Mouse (Mus musculus) stomach, postnatal 0 days (tissue): ENCODE measurements at regions not wholly inside any gene's neighbourhood (a gene's known extent, or its start where the extent isn't known, plus 50 kb on each side); places are given as distances from the start of the nearest gene placed in this dataset.
A peak's percentile ranks its signal among the peaks of the same experiment; 100 is the strongest.

Source experiments
- ATAC-seq: fragments of 200-750 bp; cut with Nextera tagmentation; 2 replicates; pipeline ENCODE4 v1.8.0; 2017; ENCODE audit not compliant: low FRiP score, low TSS enrichment
- DNase-seq: peaks from one replicate; pipeline ENCODE4 v3.0.0-alpha.2; 2016; ENCODE audit warnings: low spot score
- H3K27ac ChIP-seq: fragments of 300-500 bp; sonication (generic); replicated peaks from 2 replicates; pipeline ENCODE4 v1.5.1; 2014; ENCODE audit warnings: mild to moderate bottlenecking, control low read depth
- H3K27me3 ChIP-seq: fragments of 300-500 bp; sonication (generic); 2 replicates; pipeline ENCODE4 v1.6.1; 2014; ENCODE audit warnings: low read length; ENCODE audit not compliant: control insufficient read depth, insufficient read depth
- H3K36me3 ChIP-seq: fragments of 300-500 bp; sonication (generic); 2 replicates; pipeline ENCODE4 v1.6.1; 2014; ENCODE audit warnings: low read length, mixed read lengths; ENCODE audit not compliant: control insufficient read depth, insufficient read depth
- H3K4me1 ChIP-seq: fragments of 300-500 bp; sonication (generic); replicated peaks from 2 replicates; pipeline ENCODE4 v1.6.1; 2014; ENCODE audit warnings: antibody characterized with exemption; ENCODE audit not compliant: control insufficient read depth, insufficient read depth
- H3K4me2 ChIP-seq: fragments of 300-500 bp; sonication (generic); replicated peaks from 2 replicates; pipeline ENCODE4 v1.6.1; 2014; ENCODE audit warnings: low read depth, mild to moderate bottlenecking, control low read depth, moderate library complexity
- H3K4me3 ChIP-seq: fragments of 300-500 bp; sonication (generic); 2 replicates; pipeline ENCODE4 v1.5.1; 2014; ENCODE audit warnings: low read depth, low read length, control low read depth
- H3K9ac ChIP-seq: fragments of 300-500 bp; sonication (generic); 2 replicates; pipeline ENCODE4 v1.6.1; 2014; ENCODE audit warnings: mild to moderate bottlenecking, low read length, control low read depth, mixed read lengths
- H3K9me3 ChIP-seq: fragments of 300-500 bp; sonication (generic); 2 replicates; pipeline ENCODE4 v1.6.1; 2016; ENCODE audit warnings: low read length; ENCODE audit not compliant: control insufficient read depth
- CTCF ChIP-seq: IDR thresholded peaks from 2 replicates; pipeline ENCODE4 v1.5.1; 2016; ENCODE audit warnings: antibody characterized with exemption, low read depth, mild to moderate bottlenecking, moderate library complexity
- EP300 ChIP-seq: optimal IDR thresholded peaks from 2 replicates; pipeline ENCODE3; 2016; ENCODE audit warnings: antibody characterized with exemption
- WGBS: fragments of 180-500 bp; shearing (Covaris S2); extraction: QIAGEN DNeasy Blood & Tissue Kit; methylation state at CpG from one replicate; pipeline ENCODE4 v1.1.7; 2014; 5-methylcytosine and 5-hydroxymethylcytosine counted together

- no peak overlapping the region for H3K4me2 ChIP-seq
- no peaks in the 10 kb centered on the region for H3K27me3 ChIP-seq
- DNase-seq (no peak), ATAC-seq (no peak)
- H3K4me1 ChIP-seq, result no peaks in the 10 kb centered on the region
- 46% methylated on average over 5 of the region's 5 CpGs for WGBS
- H3K4me3 ChIP-seq, result no peak overlapping the region
- H3K27ac ChIP-seq, result no peak overlapping the region
- no peak overlapping the region for H3K9ac ChIP-seq
- no peaks in the 10 kb centered on the region for H3K9me3 ChIP-seq
- H3K36me3 ChIP-seq, result no peaks in the 10 kb centered on the region
- TF ChIP-seq CTCF (no peak), EP300 (no peak)
Measured at GRCm38 (mm10) chr5:132858846-132859510, 315.8 kb upstream of the Auts2 start.

- ATAC-seq, result no peak
- no peak for DNase-seq
Measured at GRCm38 (mm10) chr5:132855619-132856510, 312.7 kb upstream of the Auts2 start.

GRCm38 (mm10) chr5:132850770-132851169 is 307.6 kb upstream of the Auts2 start:
- 70% methylated on average over 6 of the region's 6 CpGs for WGBS
- H3K9me3 ChIP-seq, result no peaks in the 10 kb centered on the region
- no peak for ATAC-seq

More at GRCm38 (mm10) chr5:132855619-132856510, 312.7 kb upstream of the Auts2 start:
- TF ChIP-seq CTCF, result no peak
- TF ChIP-seq EP300, result no peak
- H3K4me3 ChIP-seq, result no peak overlapping the region
- no peaks in the 10 kb centered on the region for H3K9me3 ChIP-seq
- H3K36me3 ChIP-seq, result no peaks in the 10 kb centered on the region
- H3K27me3 ChIP-seq, result no peaks in the 10 kb centered on the region
- no peak overlapping the region for H3K4me2 ChIP-seq
- H3K27ac ChIP-seq, result no peak overlapping the region
- H3K9ac ChIP-seq, result no peak overlapping the region
- WGBS, result 69% methylated on average over 4 of the region's 4 CpGs
- no peaks in the 10 kb centered on the region for H3K4me1 ChIP-seq

GRCm38 (mm10) chr5:132848086-132848485 is 304.9 kb upstream of the Auts2 start:
- DNase-seq, result no peak
- TF ChIP-seq CTCF (no peak), EP300 (no peak)

More at GRCm38 (mm10) chr5:132850770-132851169, 307.6 kb upstream of the Auts2 start:
- no peak overlapping the region for H3K9ac ChIP-seq
- no peak overlapping the region for H3K4me3 ChIP-seq
- DNase-seq, result no peak
- no peaks in the 10 kb centered on the region for H3K36me3 ChIP-seq
- no peak overlapping the region for H3K27ac ChIP-seq
- H3K4me1 ChIP-seq, result no peaks in the 10 kb centered on the region
- no peak for TF ChIP-seq EP300
- TF ChIP-seq CTCF, result no peak
- H3K27me3 ChIP-seq, result no peaks in the 10 kb centered on the region
- H3K4me2 ChIP-seq, result no peak overlapping the region

GRCm38 (mm10) chr5:132843284-132843683 is 300.1 kb upstream of the Auts2 start:
- Histone ChIP-seq H3K9ac (no peak overlapping the region), H3K36me3 (no peaks in the 10 kb centered on the region), H3K27me3 (no peaks in the 10 kb centered on the region), H3K9me3 (no peaks in the 10 kb centered on the region), H3K4me1 (no peaks in the 10 kb centered on the region), H3K27ac (no peak overlapping the region), H3K4me2 (no peak overlapping the region), H3K4me3 (no peak overlapping the region)
- TF ChIP-seq CTCF, result no peak
- no peak for TF ChIP-seq EP300
- DNase-seq, result no peak
- ATAC-seq, result no peak
- WGBS, result 47% methylated on average over 3 of the region's 3 CpGs

More at GRCm38 (mm10) chr5:132848086-132848485, 304.9 kb upstream of the Auts2 start:
- H3K27ac ChIP-seq, result no peak overlapping the region
- no peak overlapping the region for H3K4me2 ChIP-seq
- ATAC-seq, result no peak
- 59% methylated on average over 3 of the region's 3 CpGs for WGBS
- no peaks in the 10 kb centered on the region for H3K9me3 ChIP-seq
- H3K4me1 ChIP-seq, result no peaks in the 10 kb centered on the region
- no peak overlapping the region for H3K9ac ChIP-seq
- H3K27me3 ChIP-seq, result no peaks in the 10 kb centered on the region
- H3K4me3 ChIP-seq, result no peak overlapping the region
- H3K36me3 ChIP-seq, result no peaks in the 10 kb centered on the region

- ATAC-seq (no peak), DNase-seq (no peak)
- peak; percentile 35 for TF ChIP-seq CTCF
- TF ChIP-seq EP300, result no peak
- H3K27ac ChIP-seq, result no peak overlapping the region
- H3K9ac ChIP-seq, result no peak overlapping the region
- no peaks in the 10 kb centered on the region for H3K36me3 ChIP-seq
- WGBS, result 97% methylated on average over 3 of the region's 3 CpGs
- no peak overlapping the region for H3K4me3 ChIP-seq
- H3K4me2 ChIP-seq, result no peak overlapping the region
- H3K4me1 ChIP-seq, result no peaks in the 10 kb centered on the region
- no peaks in the 10 kb centered on the region for H3K27me3 ChIP-seq
- H3K9me3 ChIP-seq, result no peaks in the 10 kb centered on the region
Measured at GRCm38 (mm10) chr5:132841794-132842193, 298.6 kb upstream of the Auts2 start.
